Mouse (Mus musculus) MEL (cell line): Measurements from ENCODE around the gene Myl7. TPM values are rescaled to one million over a fixed set of nuclear protein-coding genes. Genes with fewer than 3 reads are reported as not detected.

ENCODE experiments used
- DNase-seq: peaks from one replicate; pipeline ENCODE4 v3.0.0; 2011; ENCODE audit warnings: low read depth, low spot score
- H3K27ac ChIP-seq: 2 replicates; pipeline ENCODE4 v1.5.1; 2012; ENCODE audit warnings: low read depth, mild to moderate bottlenecking, control low read depth, low read length, moderate library complexity; ENCODE audit not compliant: control insufficient read depth
- H3K27me3 ChIP-seq, 2 experiments: fragments of 150-350 bp in 1 of 2; sonication (generic) in 1 of 2; 2 replicates each; pipeline ENCODE4 v1.6.1; 2012; ENCODE audit warnings: low read length in 2 of 2, mild to moderate bottlenecking in 2 of 2, improper control_type of control experiment in 1 of 2, moderate library complexity in 1 of 2; ENCODE audit not compliant: insufficient read depth in 2 of 2, control insufficient read depth in 1 of 2
- H3K36me3 ChIP-seq, 2 experiments: 2 replicates each; pipeline ENCODE4 v1.6.1; 2012 to 2014; ENCODE audit warnings: low read length in 2 of 2, improper control_type of control experiment in 1 of 2, inconsistent platforms in 1 of 2, mild to moderate bottlenecking in 1 of 2; ENCODE audit not compliant: insufficient read depth in 2 of 2, control insufficient read depth in 1 of 2
- H3K4me1 ChIP-seq, 2 experiments: fragments of 150-350 bp in 1 of 2; sonication (generic) in 1 of 2; 2 replicates each; pipeline ENCODE4 v1.6.1; 2012; ENCODE audit warnings: low read length in 2 of 2, improper control_type of control experiment in 1 of 2, mild to moderate bottlenecking in 1 of 2; ENCODE audit not compliant: insufficient read depth in 2 of 2, control insufficient read depth in 1 of 2
- H3K4me3 ChIP-seq, 2 experiments: fragments of 150-350 bp in 1 of 2; sonication (generic) in 1 of 2; 2 replicates each; pipeline ENCODE4 v1.5.1; 2012; ENCODE audit warnings: low read depth in 2 of 2, low read length in 2 of 2, mild to moderate bottlenecking in 2 of 2, moderate library complexity in 2 of 2, control low read depth in 1 of 2, improper control_type of control experiment in 1 of 2; ENCODE audit not compliant: control insufficient read depth in 1 of 2, insufficient read depth in 1 of 2
- H3K79me2 ChIP-seq: 2 replicates; pipeline ENCODE4 v1.6.1; 2012; ENCODE audit warnings: mild to moderate bottlenecking, low read length, moderate library complexity; ENCODE audit not compliant: control insufficient read depth, poor library complexity, insufficient read depth
- H3K9ac ChIP-seq: 2 replicates; pipeline ENCODE4 v1.6.1; 2012; ENCODE audit warnings: low read depth, mild to moderate bottlenecking, control low read depth, low read length, moderate library complexity; ENCODE audit not compliant: control insufficient read depth, poor library complexity, severe bottlenecking
- H3K9me3 ChIP-seq: fragments of 150-350 bp; sonication (generic); replicated peaks from 2 replicates; pipeline ENCODE4 v1.6.1; 2012; ENCODE audit warnings: mild to moderate bottlenecking, low read length, improper control_type of control experiment, moderate library complexity; ENCODE audit not compliant: insufficient read depth
- CHD1 ChIP-seq: IDR thresholded peaks from 2 replicates; pipeline ENCODE4 v1.6.1; 2012; ENCODE audit warnings: low read depth, mild to moderate bottlenecking, inconsistent platforms, low read length, improper control_type of control experiment
- CHD2 ChIP-seq: IDR thresholded peaks from 2 replicates; pipeline ENCODE4 v1.6.1; 2011; ENCODE audit warnings: low read length, improper control_type of control experiment
- CTCF ChIP-seq, 3 experiments: IDR thresholded peaks in 2 of 3; conservative IDR thresholded peaks in 1 of 3; 2 replicates each; pipeline ENCODE4 v1.5.1; 2011 to 2012; ENCODE audit warnings: low read length in 3 of 3, low read depth in 2 of 3, mild to moderate bottlenecking in 2 of 3, improper control_type of control experiment in 1 of 3, inconsistent platforms in 1 of 3, mixed read lengths in 1 of 3, moderate library complexity in 1 of 3; ENCODE audit not compliant: control insufficient read depth in 1 of 3, insufficient read depth in 1 of 3, poor library complexity in 1 of 3, severe bottlenecking in 1 of 3
- E2F4 ChIP-seq: IDR thresholded peaks from 2 replicates; pipeline ENCODE4 v1.6.1; 2011; ENCODE audit warnings: low read depth, low read length, improper control_type of control experiment, borderline replicate concordance
- ELF1 ChIP-seq: IDR thresholded peaks from 2 replicates; pipeline ENCODE4 v1.6.1; 2014; ENCODE audit warnings: low read depth, mild to moderate bottlenecking, inconsistent platforms, low read length, improper control_type of control experiment, moderate library complexity
- GATA1 ChIP-seq: IDR thresholded peaks from 2 replicates; pipeline ENCODE4 v1.6.1; 2011; ENCODE audit warnings: low read depth, low read length, improper control_type of control experiment
- HCFC1 ChIP-seq: IDR thresholded peaks from 2 replicates; pipeline ENCODE4 v1.6.1; 2012; ENCODE audit warnings: low read depth, mild to moderate bottlenecking, inconsistent platforms, low read length, improper control_type of control experiment, moderate library complexity
- JUND ChIP-seq: IDR thresholded peaks from 2 replicates; pipeline ENCODE4 v1.6.1; 2011; ENCODE audit warnings: low read depth, mild to moderate bottlenecking, improper control_type of control experiment, low read length
- MAZ ChIP-seq: IDR thresholded peaks from 2 replicates; pipeline ENCODE4 v1.6.1; 2012; ENCODE audit warnings: low read depth, mild to moderate bottlenecking, inconsistent platforms, low read length, improper control_type of control experiment
- MXI1 ChIP-seq: IDR thresholded peaks from 2 replicates; pipeline ENCODE4 v1.6.1; 2011; ENCODE audit warnings: mild to moderate bottlenecking, low read depth, low read length, improper control_type of control experiment
- MYB ChIP-seq: IDR thresholded peaks from 2 replicates; pipeline ENCODE4 v1.6.1; 2011; ENCODE audit warnings: mild to moderate bottlenecking, low read depth, low read length, improper control_type of control experiment
- MYC ChIP-seq: IDR thresholded peaks from 2 replicates; pipeline ENCODE4 v1.6.1; 2011; ENCODE audit warnings: low read depth, mild to moderate bottlenecking, low read length, improper control_type of control experiment, moderate library complexity
- NELFE ChIP-seq: IDR thresholded peaks from 2 replicates; pipeline ENCODE4 v1.6.1; 2011; ENCODE audit warnings: low read depth, low read length, improper control_type of control experiment
- POLR2A ChIP-seq, 2 experiments: IDR thresholded peaks; 2 replicates each; pipeline ENCODE4 v1.6.1; 2011 to 2012; ENCODE audit warnings: low read length in 2 of 2, mild to moderate bottlenecking in 2 of 2, control low read depth in 1 of 2, improper control_type of control experiment in 1 of 2, low read depth in 1 of 2, moderate library complexity in 1 of 2; ENCODE audit not compliant: control insufficient read depth in 1 of 2, insufficient read depth in 1 of 2, poor library complexity in 1 of 2
- POLR2AphosphoS2 ChIP-seq: IDR thresholded peaks from 2 replicates; pipeline ENCODE4 v1.6.1; 2011; ENCODE audit warnings: low read length, improper control_type of control experiment
- POLR2AphosphoS5 ChIP-seq: IDR thresholded peaks from 2 replicates; pipeline ENCODE4 v1.6.1; 2012; ENCODE audit warnings: low read depth, borderline replicate concordance, mild to moderate bottlenecking, inconsistent platforms, low read length, moderate library complexity, mixed read lengths
- RCOR1 ChIP-seq: IDR thresholded peaks from 2 replicates; pipeline ENCODE4 v1.6.1; 2012; ENCODE audit warnings: low read depth, mild to moderate bottlenecking, inconsistent platforms, low read length, improper control_type of control experiment
- TAL1 ChIP-seq: IDR thresholded peaks from 2 replicates; pipeline ENCODE4 v1.6.1; 2012; ENCODE audit warnings: mild to moderate bottlenecking, inconsistent platforms, low read length, moderate library complexity, mixed read lengths
- polyA plus RNA-seq, 2 experiments: library from polyadenylated mRNA; stranded (reverse) in 1 of 2; unstranded in 1 of 2; fragments of >175 nt in 1 of 2; fragments of >200 nt in 1 of 2; gene quantifications; 2 replicates each; pipeline versions ENCODE4 v1.2.1 to v1.2.4; 2012; ENCODE audit warnings: low replicate concordance in 2 of 2, low read depth in 1 of 2; ENCODE audit not compliant: insufficient read length in 2 of 2, insufficient read depth in 1 of 2, missing spikeins in 1 of 2
- total RNA-seq: library from RNA; depleted of rRNA; stranded (reverse); fragments of 300-350 nt; gene quantifications from 2 replicates; pipeline ENCODE4 v1.2.3, GENCODE M21; 2012

The Myl7 gene
- total and polyA plus RNA-seq, 3 experiments, result not detected

DNA sequence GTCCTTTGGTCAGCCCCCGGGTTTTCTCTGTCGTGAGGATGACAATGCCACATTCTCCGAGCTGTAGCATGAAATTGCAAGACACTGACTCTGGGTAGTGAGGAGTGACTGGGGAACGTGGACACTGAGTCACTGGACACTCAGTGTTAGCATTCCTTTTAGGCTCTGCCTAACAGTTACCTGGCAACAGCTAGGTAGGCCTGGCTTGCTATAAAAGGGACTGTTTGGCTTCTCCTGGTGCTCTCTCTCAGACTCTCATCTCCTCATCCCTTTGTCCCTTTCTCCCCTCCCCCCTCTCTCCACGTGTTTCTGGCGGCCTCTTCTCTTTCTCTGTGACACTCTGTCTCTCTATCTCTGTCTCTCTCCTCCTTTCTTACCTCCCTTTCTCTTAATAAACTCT lies 3.8 kb upstream of the Myl7 start:
- Histone ChIP-seq H3K27me3 (peaks cover 0 to 5% of the 10 kb centered on the region in 2 experiments; a peak in 3 of 4 replicates), H3K9ac (no peak overlapping the region), H3K79me2 (no peaks in the 10 kb centered on the region), H3K27ac (no peak overlapping the region), H3K4me3 (no peak overlapping the region), H3K36me3 (no peaks in the 10 kb centered on the region), H3K4me1 (no peaks in the 10 kb centered on the region), H3K9me3 (no peaks in the 10 kb centered on the region)
- TF ChIP-seq MYB, result no peak
- TF ChIP-seq RCOR1, result no peak
- TF ChIP-seq E2F4, result no peak
- TF ChIP-seq MAZ, result no peak
- TF ChIP-seq MXI1, result no peak
- TF ChIP-seq POLR2AphosphoS5, result no peak
- no peak for TF ChIP-seq CHD1
- no peak for TF ChIP-seq JUND
- no peak for TF ChIP-seq NELFE
- TF ChIP-seq POLR2AphosphoS2, result no peak
- no peak for TF ChIP-seq MYC
- TF ChIP-seq HCFC1, result no peak
- TF ChIP-seq CTCF (IDR thresholded peaks at IDR 0.05 in 2 of 3, conservative IDR thresholded peaks at IDR 0.05 in 1 of 3; ENCODE audit: control insufficient read depth in 1 of 3, insufficient read depth in 1 of 3, low read depth in 2 of 3, low read length in 3 of 3, poor library complexity in 1 of 3, severe bottlenecking in 1 of 3), result no peak
- TF ChIP-seq TAL1, result no peak
- no peak for TF ChIP-seq CHD2
- no peak for DNase-seq

DNA sequence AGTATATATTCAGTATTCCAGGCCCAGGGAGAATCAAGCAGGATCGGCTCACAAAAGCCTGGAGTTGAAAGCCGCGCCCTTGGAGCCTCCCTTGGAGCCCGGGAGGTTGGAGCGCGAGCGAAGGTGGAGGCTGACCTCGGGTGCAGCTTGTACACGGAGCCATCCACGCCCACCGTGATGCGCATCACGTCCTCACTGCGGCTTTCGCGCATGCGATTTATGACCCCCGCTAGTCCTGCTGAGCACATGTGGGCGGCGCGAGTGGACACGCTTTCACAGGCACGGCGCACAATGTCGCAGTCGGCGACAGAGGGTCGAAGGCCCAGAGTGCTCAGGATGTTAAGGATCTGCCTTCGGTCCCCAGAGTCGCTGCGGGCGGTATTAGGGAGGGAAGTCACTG lies 3.4 kb upstream of the Myl7 start:
- Histone ChIP-seq H3K36me3 (no peaks in the 10 kb centered on the region), H3K27me3 (peaks cover 0 to 5% of the 10 kb centered on the region in 2 experiments; a peak in 3 of 4 replicates), H3K4me1 (no peaks in the 10 kb centered on the region), H3K4me3 (no peak overlapping the region), H3K27ac (no peak overlapping the region), H3K79me2 (no peaks in the 10 kb centered on the region), H3K9ac (no peak overlapping the region), H3K9me3 (no peaks in the 10 kb centered on the region)
- TF ChIP-seq JUND, result no peak
- no peak for TF ChIP-seq POLR2A (IDR thresholded peaks at IDR 0.05; ENCODE audit: control insufficient read depth in 1 of 2, insufficient read depth in 1 of 2, low read depth in 1 of 2, low read length in 2 of 2, poor library complexity in 1 of 2)
- TF ChIP-seq MYB, result no peak
- TF ChIP-seq MAZ, result no peak
- TF ChIP-seq POLR2AphosphoS2, result no peak
- no peak for TF ChIP-seq ELF1
- no peak for TF ChIP-seq POLR2AphosphoS5
- TF ChIP-seq MYC, result no peak
- no peak for TF ChIP-seq GATA1
- no peak for DNase-seq
